Mouse (Mus musculus) lung, postnatal 14 days (tissue): ENCODE data around the gene Ppm1b.
"Not testable (repeated sequence)": the region's sequence is repeated elsewhere in the genome, so short reads cannot be mapped to it uniquely, and the experiment has no call there.

Experiments
- DNase-seq: peaks from one replicate; pipeline ENCODE4 v3.0.0; 2021

The Ppm1b gene

GRCm38 (mm10) chr17:84956441-84956840, at the start of gene Ppm1b:
Gene Ppm1b, plus strand, starts transcription at chr17:84956741.
- no peak for DNase-seq

DNA sequence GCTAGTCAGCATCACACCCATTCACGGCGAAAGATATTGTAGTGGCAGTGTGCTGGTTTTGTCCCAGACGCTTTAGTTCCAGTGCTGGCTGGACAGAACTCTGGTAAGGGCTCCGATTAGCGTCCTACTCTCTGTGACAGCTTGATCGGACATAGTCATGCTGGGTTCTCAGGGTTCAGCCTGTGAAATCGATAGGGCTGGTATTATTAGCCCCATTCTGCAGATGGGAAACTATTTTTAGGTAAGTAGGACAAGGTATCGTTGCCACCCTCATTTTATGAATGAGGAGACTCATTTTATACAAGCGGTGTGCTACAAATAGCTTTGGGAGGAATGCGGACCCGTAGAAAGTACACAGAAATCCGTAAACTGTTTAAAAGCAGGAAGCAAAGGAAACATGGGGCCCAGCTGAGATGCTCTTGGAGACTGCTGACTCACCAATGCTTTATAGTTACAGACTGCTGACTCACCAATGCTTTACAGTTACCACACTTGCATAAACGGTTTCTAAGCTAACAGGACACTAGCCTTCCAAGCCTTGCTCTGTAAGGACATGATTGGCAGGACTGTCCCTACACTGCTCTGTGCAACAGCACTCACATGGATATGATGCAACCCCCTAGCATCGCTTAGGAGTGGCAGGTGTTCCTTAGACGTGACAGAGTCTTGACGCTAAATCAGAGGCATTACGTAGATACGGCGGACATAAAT, 34.7 kb upstream of the Ppm1b start:
- DNase-seq, result no peak

DNA sequence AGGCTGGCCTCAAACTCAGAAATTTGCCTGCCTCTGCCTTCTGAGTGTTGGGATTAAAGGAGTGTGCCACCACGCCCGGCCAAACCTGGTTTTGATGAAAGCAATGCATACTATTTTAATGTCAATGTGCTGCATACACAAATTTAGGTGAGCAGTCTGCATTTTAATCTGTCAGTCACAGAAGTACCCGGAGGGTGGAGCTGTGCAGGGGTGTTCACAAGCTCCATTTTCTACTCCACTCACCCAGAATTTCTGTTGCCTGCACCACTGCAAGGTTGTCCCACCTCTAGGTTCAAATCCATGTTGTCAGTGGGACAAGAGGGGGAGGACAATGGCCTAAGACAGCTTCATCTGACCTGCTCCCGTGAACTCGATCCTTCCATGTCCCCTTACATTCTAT, 31.8 kb upstream of the Ppm1b start:
- DNase-seq, result no peak

GRCm38 (mm10) chr17:84926233-84926632, 30.3 kb upstream of the Ppm1b start:
- no peak for DNase-seq

- no peak for DNase-seq
Measured at GRCm38 (mm10) chr17:84927580-84927979, 29.0 kb upstream of the Ppm1b start.

- no peak for DNase-seq
Measured at GRCm38 (mm10) chr17:84932943-84933342, 23.6 kb upstream of the Ppm1b start.

DNA sequence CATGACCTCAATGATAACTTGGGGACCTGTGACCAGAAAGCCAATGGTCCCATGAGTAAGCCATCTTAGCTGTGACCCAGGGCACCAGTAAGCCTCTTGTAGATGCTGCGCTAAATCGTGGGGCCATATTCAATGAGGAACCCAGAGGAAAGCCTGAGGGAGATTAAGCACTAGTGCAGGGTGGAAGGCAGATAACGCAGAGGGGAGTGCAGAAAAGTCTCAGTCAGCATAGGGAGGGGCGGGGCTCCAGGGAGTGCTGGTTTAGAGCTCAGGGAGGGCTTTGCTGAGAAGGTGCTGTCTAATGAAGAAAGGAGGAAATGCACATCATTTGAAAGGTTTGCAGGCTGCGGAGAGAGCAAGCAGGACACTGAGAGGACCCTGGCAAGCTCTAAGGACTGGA, 22.6 kb upstream of the Ppm1b start:
- DNase-seq, result no peak

GRCm38 (mm10) chr17:84935620-84936019, 20.9 kb upstream of the Ppm1b start:
- DNase-seq, result not testable (repeated sequence)

DNA sequence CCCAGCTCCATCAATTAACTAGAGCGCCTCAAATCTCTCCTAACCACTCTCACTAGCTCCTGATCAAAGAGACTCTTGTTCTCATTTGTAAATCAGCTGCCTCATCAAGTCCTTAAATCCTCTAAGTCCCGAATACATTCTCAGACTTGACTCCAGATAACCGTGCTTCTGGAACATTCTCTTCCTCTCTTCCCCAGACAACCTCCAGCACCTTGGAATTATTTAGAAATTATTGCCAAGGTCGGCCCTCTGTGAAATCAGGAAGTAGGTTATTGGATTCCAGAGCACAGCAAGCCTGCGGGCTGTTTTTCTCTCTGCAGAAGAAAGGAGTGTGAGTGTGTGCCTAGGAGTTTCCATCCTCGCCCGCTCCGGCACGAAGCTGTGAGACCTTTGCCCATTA, 20.2 kb upstream of the Ppm1b start:
- no peak for DNase-seq

- no peak for DNase-seq
Measured at GRCm38 (mm10) chr17:84936809-84937208, 19.7 kb upstream of the Ppm1b start.

DNA sequence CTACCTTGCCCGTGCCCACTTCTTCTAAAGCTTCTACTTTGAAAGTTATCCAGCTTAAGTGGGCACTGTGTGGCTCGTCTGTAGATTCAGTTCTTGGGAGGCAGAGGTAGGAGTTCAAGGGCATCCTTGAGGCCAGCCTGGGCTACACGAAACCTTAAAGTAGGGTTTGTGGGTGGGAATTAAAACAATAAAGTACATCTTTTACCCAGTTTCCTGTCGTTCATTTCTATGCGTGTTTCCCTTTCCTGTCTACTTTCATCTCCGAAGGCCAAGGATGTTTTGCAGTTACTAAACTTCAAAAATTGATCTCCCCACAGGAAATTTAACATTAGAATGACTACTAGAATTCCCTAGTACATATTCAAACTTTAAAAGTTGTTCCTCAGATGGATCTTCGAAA, 19.3 kb upstream of the Ppm1b start:
- no peak for DNase-seq

DNA sequence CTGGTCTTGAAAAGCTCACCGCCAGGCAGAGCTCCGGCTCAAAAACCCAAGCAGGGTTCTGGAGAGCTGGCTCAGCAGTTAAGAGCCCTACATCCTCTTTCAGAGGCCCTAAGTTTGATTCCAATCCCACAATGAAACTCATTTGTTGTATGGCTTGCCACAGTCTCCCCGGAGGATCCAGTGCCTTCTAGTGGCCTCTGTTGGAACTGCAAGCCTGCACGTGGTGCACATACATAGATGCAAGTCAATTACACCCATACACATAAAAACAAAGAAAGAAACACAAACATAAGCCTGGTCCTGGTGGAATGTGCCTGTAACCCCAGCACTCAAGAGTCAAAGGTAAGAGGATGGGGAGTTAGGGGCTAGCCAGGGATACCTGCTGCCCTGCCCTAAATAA, 18.3 kb upstream of the Ppm1b start:
- DNase-seq, result no peak

DNA sequence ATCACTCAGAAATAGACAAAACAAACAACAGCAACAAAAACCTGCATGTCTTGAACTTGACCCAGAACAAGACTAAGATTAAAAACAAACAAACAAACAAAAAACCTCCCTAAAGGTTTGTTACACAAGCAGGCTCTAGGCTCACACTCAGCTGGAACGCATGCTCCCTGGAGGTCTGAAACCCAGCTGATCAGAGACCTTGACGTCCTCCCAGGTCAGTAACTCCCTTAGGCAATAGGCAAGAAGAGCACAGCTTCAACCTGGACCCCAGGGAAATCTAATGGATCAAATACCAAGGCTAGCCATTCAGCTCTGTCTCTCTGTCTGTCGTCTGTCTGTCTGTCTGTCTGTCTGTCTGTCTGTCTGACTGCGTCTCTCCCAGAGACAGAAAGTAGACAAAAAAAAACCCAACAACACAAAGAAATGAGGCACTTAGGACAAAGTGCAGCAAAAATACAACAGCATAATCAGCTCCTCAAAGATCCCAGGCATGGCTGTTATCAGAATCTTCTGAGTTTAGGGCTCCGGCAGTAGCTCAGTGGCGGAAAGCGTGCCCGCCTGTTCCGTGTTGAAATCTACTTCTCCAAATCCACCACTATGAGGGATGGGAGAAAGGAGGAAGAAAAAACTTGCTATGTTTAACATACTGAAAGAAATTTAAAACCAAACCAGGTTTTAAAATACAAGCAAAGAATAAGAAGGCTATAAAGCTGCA, 16.4 kb upstream of the Ppm1b start:
- DNase-seq, result no peak

- DNase-seq, result no peak
Measured at GRCm38 (mm10) chr17:84941291-84941868, 15.2 kb upstream of the Ppm1b start.

GRCm38 (mm10) chr17:84942358-84943032, 14.0 kb upstream of the Ppm1b start:
- DNase-seq, result no peak

DNA sequence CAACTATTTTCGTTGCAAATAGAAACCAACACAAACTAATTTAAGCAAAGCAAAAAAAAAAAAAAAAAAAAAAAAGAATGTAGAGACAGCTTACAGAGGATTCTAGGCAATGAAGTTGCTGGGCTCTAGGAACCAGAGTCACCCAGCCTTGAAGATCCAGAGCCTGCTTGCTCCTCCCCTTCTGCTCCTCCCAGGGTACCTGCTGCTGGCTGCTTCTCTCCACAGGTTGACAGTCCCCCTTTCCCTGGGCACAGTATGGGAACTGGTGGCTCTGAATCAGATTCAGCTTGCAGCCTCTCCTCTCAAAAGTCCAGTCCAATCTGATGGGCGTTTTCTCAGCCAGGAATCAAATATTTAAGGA, 13.5 kb upstream of the Ppm1b start:
- DNase-seq, result no peak

DNA sequence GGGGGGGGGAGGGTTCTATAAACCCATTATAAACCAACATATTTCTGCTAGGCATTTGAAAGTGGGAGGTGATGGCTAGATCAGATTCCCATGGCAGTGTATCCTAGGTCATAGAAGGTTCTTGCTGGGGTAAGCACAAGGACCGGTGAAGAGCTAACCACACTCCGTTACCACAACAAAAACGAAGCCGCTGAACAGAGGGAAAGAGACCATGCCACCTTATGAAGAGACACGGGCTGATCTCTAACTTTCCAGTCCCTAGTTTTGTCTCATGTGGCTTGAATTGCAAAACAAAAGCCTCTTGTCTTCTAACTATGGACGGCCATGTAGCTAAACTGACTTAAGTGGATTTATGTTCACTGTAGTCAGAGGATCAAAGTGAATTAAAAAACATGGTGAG, 12.2 kb upstream of the Ppm1b start:
- DNase-seq, result no peak

DNA sequence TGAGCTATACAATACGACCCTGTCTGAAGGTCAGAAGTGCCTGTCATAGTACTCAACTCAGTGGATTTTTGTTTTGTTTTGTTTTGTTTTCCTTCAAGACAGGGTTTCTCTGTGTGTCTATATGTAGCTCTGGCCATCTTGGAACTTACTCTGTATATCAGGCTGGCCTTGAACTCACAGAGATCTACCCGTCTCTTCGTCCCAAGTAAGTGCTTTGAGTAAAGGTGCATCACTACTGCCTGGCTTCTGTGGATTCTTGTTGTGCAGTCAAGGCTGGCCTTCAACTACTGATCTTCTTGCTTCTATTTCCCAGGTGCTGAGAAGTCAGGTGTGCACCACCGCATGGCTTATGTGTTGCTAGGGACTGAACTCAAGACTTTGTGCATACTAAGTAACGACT, 4.0 kb upstream of the Ppm1b start:
- DNase-seq, result no peak

- DNase-seq, result no peak
Measured at GRCm38 (mm10) chr17:84953776-84954175, 2.8 kb upstream of the Ppm1b start.

DNA sequence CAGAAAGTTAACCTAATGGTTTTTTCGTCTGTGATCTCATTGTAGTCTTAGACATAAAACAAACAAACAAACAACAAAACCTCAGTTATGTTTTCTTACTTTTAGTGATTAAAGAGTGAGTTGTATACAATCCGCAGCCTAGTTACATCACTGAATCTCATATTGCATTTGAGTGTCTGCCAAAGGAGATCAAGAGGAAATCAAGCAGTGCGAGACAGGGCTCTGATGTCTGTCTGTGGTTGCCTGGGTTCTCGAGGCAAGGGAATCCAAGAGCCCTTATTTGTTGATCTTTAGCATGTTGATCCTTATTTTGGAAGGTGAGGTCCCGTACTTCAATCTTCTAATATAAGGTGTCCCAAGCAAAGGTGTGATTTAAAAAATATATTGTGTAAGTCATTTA, 1.7 kb upstream of the Ppm1b start:
- DNase-seq, result no peak

DNA sequence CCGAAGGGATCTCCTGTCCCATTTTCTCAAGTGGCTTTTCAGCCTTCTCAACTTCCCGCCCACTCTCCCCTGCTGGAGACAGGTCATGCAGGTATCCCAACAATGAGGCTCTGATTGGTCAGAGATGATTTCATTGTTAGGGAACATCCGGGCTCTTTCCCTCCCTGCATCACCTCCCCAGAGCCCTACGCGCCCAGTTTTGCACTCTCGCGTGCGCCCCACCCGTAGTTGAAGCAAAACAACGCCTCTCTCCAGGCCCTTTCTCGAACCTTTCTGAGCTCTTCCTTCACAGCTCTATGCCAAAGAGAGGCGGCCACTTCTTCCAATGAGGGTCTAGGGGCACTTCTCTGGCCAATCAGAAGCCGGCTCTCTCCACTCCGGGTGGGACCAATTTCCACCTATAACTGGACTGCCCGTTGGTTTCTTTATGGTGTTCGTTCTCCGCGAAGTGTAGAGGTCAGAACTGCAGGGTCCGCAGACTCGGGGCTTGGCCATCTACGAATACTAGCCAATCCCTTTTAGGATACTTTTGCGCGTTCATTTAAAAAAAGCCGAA, 468 bp downstream of the Ppm1b start:
- DNase-seq, result peak; percentile 84

GRCm38 (mm10) chr17:84957487-84958259, 1.1 kb downstream of the Ppm1b start:
- peak; percentile 100 for DNase-seq
